Mouse (Mus musculus) adrenal gland, postnatal 10 days (tissue): ENCODE measurements around the gene Krt78. TPM values are rescaled to one million over a fixed set of nuclear protein-coding genes. Genes with fewer than 3 reads are reported as not detected.
A peak's percentile ranks its signal among the peaks of the same experiment; 100 is the strongest.

Source experiments
- DNase-seq: peaks from one replicate; pipeline ENCODE4 v3.0.0; 2021; ENCODE audit warnings: mixed read lengths
- total RNA-seq, 2 experiments: library from RNA; stranded (reverse); gene quantifications; 2 replicates each; pipeline ENCODE4 v1.2.3; 2021

Gene Krt78
- total RNA-seq, 2 experiments from 2014 or later = 0.09 TPM; not detected in 1

GRCm38 (mm10) chr15:101973414-101974077 is 19.5 kb upstream of the Krt78 start:
- DNase-seq = peak; percentile 98

GRCm38 (mm10) chr15:101970536-101970935 is 16.4 kb upstream of the Krt78 start:
- peak; percentile 80 for DNase-seq

GRCm38 (mm10) chr15:101966808-101967207 is 12.7 kb upstream of the Krt78 start:
- DNase-seq = no peak

GRCm38 (mm10) chr15:101958891-101959290 is 4.8 kb upstream of the Krt78 start:
- no peak for DNase-seq

- DNase-seq = no peak
Observed at GRCm38 (mm10) chr15:101952733-101953474, 1.2 kb downstream of the Krt78 start.

GRCm38 (mm10) chr15:101945430-101945829 is 8.7 kb downstream of the Krt78 start:
- no peak for DNase-seq

- DNase-seq = peak; percentile 45
Observed at GRCm38 (mm10) chr15:101941948-101942347, 12.1 kb downstream of the Krt78 start.

- no peak for DNase-seq
Observed at GRCm38 (mm10) chr15:101940274-101940829, 13.7 kb downstream of the Krt78 start, which contains the start of gene Krt79. Gene Krt79 (minus strand): TSS chr15:101940324.

GRCm38 (mm10) chr15:101938600-101939308 is 15.3 kb downstream of the Krt78 start:
- peak; percentile 39 for DNase-seq

GRCm38 (mm10) chr15:101933024-101933423 is 21.1 kb downstream of the Krt78 start:
- no peak for DNase-seq

GRCm38 (mm10) chr15:101929666-101930065 is 24.4 kb downstream of the Krt78 start:
- DNase-seq = peak; percentile 65

GRCm38 (mm10) chr15:101929087-101929486 is 25.0 kb downstream of the Krt78 start:
- peak; percentile 52 for DNase-seq

- peak; percentile 78 for DNase-seq
Observed at GRCm38 (mm10) chr15:101927340-101928080, 26.6 kb downstream of the Krt78 start.

GRCm38 (mm10) chr15:101925041-101925440 is 29.0 kb downstream of the Krt78 start:
- DNase-seq = no peak

GRCm38 (mm10) chr15:101924635-101925034 is 29.5 kb downstream of the Krt78 start, which contains the start of gene Krt4:
Gene Krt4 (minus strand): TSS chr15:101924735.
- DNase-seq = no peak

- no peak for DNase-seq
Observed at GRCm38 (mm10) chr15:101922296-101922695, 31.8 kb downstream of the Krt78 start.

- no peak for DNase-seq
Observed at GRCm38 (mm10) chr15:101916072-101916471, 38.0 kb downstream of the Krt78 start.

- no peak for DNase-seq
Observed at GRCm38 (mm10) chr15:101904849-101905248, 49.2 kb downstream of the Krt78 start.

GRCm38 (mm10) chr15:101902171-101903149 is 51.6 kb downstream of the Krt78 start:
- no peak for DNase-seq
